Mouse (Mus musculus) hematopoietic multipotent progenitor cell, adult 10-12 weeks (in vitro differentiated cells): ENCODE data around the gene Ifnar1. TPM values are rescaled to one million over a fixed set of nuclear protein-coding genes. Genes with fewer than 3 reads are reported as not detected.

Experiments used
- polyA plus RNA-seq: library from polyadenylated mRNA; stranded (reverse); fragments of >175 nt; gene quantifications from 2 replicates; pipeline ENCODE4 v1.2.3, GENCODE M21; 2012; ENCODE audit warnings: low replicate concordance

Ifnar1 gene
- polyA plus RNA-seq, result 24.0 and 33.7 TPM in 2 replicates

GRCm38 (mm10) chr16:91484808-91485700 is at the start of gene Ifnar1:
Gene Ifnar1 (plus strand): TSS chr16:91485238.

GRCm38 (mm10) chr16:91546836-91547741 is 62.1 kb downstream of the Ifnar1 start, which contains the start of gene Ifngr2:
Gene Ifngr2 (plus strand): TSS chr16:91547072.

Other genes with a start within 250 kb of the Ifnar1 start
- gene Olig1, start 215.5 kb upstream of the Ifnar1 start, polyA plus RNA-seq, result 0.09 and 0.39 TPM in 2 replicates
- 61.0 and 154 TPM in 2 replicates for gene Ifnar2, start 112.5 kb upstream of the Ifnar1 start, polyA plus RNA-seq
- not detected in 2 replicates for gene Gm21970, start 93.5 kb upstream of the Ifnar1 start, polyA plus RNA-seq
- gene Il10rb, start 79.1 kb upstream of the Ifnar1 start, polyA plus RNA-seq, result 34.3 and 38.9 TPM in 2 replicates
- 28.8 and 98.8 TPM in 2 replicates for gene Ifngr2, start 61.8 kb downstream of the Ifnar1 start, polyA plus RNA-seq
- gene Tmem50b, start 112.6 kb downstream of the Ifnar1 start, polyA plus RNA-seq, result 4.2 and 6.8 TPM in 2 replicates
- 1.1 and 1.7 TPM in 2 replicates for gene Dnajc28, start 133.8 kb downstream of the Ifnar1 start, polyA plus RNA-seq
- gene Gart, start 161.7 kb downstream of the Ifnar1 start, polyA plus RNA-seq, result 76.5 and 127 TPM in 2 replicates
- gene Son, start 162.3 kb downstream of the Ifnar1 start, polyA plus RNA-seq, result 56.1 and 84.0 TPM in 2 replicates
- 25.3 and 66.5 TPM in 2 replicates for gene Donson, start 203.5 kb downstream of the Ifnar1 start, polyA plus RNA-seq
- gene Cryzl1, start 243.7 kb downstream of the Ifnar1 start, polyA plus RNA-seq, result 1.2 and 4.7 TPM in 2 replicates
- 38.3 and 39.5 TPM in 2 replicates for gene Itsn1, start 244.0 kb downstream of the Ifnar1 start, polyA plus RNA-seq